Mouse (Mus musculus): ENCODE measurements at regions not wholly inside any gene's neighbourhood (a gene's known extent, or its start where the extent isn't known, plus 50 kb on each side); places are given as distances from the start of the nearest gene placed in this dataset.

DNA sequence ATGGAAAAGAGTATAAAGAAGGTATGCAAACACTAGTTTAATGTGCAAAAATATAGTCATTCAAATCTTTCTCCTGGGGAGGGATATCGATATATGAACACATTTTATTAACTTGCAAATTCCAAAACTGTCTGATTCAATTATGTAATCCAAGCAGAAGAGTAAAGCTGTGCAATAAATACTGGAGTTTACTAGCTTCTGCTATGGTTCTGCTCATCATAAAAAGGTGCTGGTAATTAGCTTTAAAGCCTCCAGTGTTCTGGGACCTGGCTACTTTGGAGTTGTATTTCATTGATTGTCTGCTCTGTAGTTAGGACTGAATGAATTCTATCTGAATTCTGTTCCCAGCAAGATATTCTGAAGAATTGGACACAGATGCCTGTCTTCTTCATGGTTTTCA is 602.7 kb upstream of the Akr1e1 start:
- 18% methylated on average over 1 of the region's 1 CpGs for WGBS
- H3K4me3 ChIP-seq (replicated peaks; ENCODE audit: low read length): no peak overlapping the region
- TF ChIP-seq POLR2A (IDR thresholded peaks at IDR 0.05; ENCODE audit: borderline replicate concordance, extremely low read depth, insufficient read depth, insufficient read length): no peak
- H3K27me3 ChIP-seq (ENCODE audit: control insufficient read depth, insufficient read depth, low read length): no peaks in the 10 kb centered on the region
- H3K27ac ChIP-seq (replicated peaks; ENCODE audit: low read depth, low read length): no peak overlapping the region
- no peak overlapping the region for H3K4me2 ChIP-seq (replicated peaks; ENCODE audit: low read depth, low read length, severe bottlenecking)
- H3K9me3 ChIP-seq (ENCODE audit: control insufficient read depth, low read length): no peaks in the 10 kb centered on the region
- no peak overlapping the region for H3K9ac ChIP-seq (ENCODE audit: low read depth, low read length, severe bottlenecking)
- DNase-seq (ENCODE audit: low spot score): peak; percentile 35
- H3K36me3 ChIP-seq (ENCODE audit: control insufficient read depth, insufficient read depth, low read length): no peaks in the 10 kb centered on the region
- H3K4me1 ChIP-seq (ENCODE audit: control insufficient read depth, insufficient read depth, low read length): no peaks in the 10 kb centered on the region
- peak; percentile 82 for ATAC-seq (ENCODE audit: low FRiP score, low read depth)

DNA sequence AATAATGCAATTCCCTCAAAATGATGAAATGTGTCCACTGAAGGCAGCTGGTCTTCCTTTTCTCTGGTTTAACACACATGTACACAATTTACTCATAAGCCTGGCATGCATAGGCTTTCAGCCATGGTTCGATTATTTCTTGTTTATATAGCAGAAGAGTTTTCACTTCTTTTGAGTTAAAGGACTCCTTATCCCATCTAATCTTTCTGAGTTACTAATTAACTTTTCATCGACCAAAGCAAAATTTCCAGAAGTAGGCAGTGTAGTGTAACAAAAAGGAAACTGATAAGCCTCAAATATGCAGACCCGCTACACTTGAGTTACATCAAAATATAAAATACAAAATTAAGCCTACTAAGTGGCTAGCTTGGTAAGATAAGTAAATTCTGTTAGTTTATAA is 620.5 kb upstream of the Akr1e1 start:
- H3K27ac ChIP-seq (replicated peaks; ENCODE audit: low read depth, low read length): no peak overlapping the region
- no peak for TF ChIP-seq POLR2A (IDR thresholded peaks at IDR 0.05; ENCODE audit: borderline replicate concordance, extremely low read depth, insufficient read depth, insufficient read length)
- H3K4me3 ChIP-seq (replicated peaks; ENCODE audit: low read length): no peak overlapping the region
- WGBS: 85% methylated on average over 3 of the region's 3 CpGs
- no peaks in the 10 kb centered on the region for H3K9me3 ChIP-seq (ENCODE audit: control insufficient read depth, low read length)
- no peak overlapping the region for H3K4me2 ChIP-seq (replicated peaks; ENCODE audit: low read depth, low read length, severe bottlenecking)
- ATAC-seq (ENCODE audit: low FRiP score, low read depth) (no peak), DNase-seq (ENCODE audit: low spot score) (no peak)
- no peak overlapping the region for H3K9ac ChIP-seq (ENCODE audit: low read depth, low read length, severe bottlenecking)
- H3K36me3 ChIP-seq (ENCODE audit: control insufficient read depth, insufficient read depth, low read length): no peaks in the 10 kb centered on the region
- no peaks in the 10 kb centered on the region for H3K27me3 ChIP-seq (ENCODE audit: control insufficient read depth, insufficient read depth, low read length)
- no peaks in the 10 kb centered on the region for H3K4me1 ChIP-seq (ENCODE audit: control insufficient read depth, insufficient read depth, low read length)

- Histone ChIP-seq H3K4me1 (ENCODE audit: control insufficient read depth, insufficient read depth, low read length) (no peaks in the 10 kb centered on the region), H3K27me3 (ENCODE audit: control insufficient read depth, insufficient read depth, low read length) (no peaks in the 10 kb centered on the region), H3K27ac (replicated peaks; ENCODE audit: low read depth, low read length) (no peak overlapping the region), H3K36me3 (ENCODE audit: control insufficient read depth, insufficient read depth, low read length) (no peaks in the 10 kb centered on the region), H3K9me3 (ENCODE audit: control insufficient read depth, low read length) (no peaks in the 10 kb centered on the region), H3K4me2 (replicated peaks; ENCODE audit: low read depth, low read length, severe bottlenecking) (no peak overlapping the region), H3K4me3 (replicated peaks; ENCODE audit: low read length) (no peak overlapping the region), H3K9ac (ENCODE audit: low read depth, low read length, severe bottlenecking) (no peak overlapping the region)
- TF ChIP-seq POLR2A (IDR thresholded peaks at IDR 0.05; ENCODE audit: borderline replicate concordance, extremely low read depth, insufficient read depth, insufficient read length): no peak
- DNase-seq (ENCODE audit: low spot score) (no peak), ATAC-seq (ENCODE audit: low FRiP score, low read depth) (no peak)
- 66% methylated on average over 3 of the region's 3 CpGs for WGBS
Measured at GRCm38 (mm10) chr13:5234232-5234631, 625.3 kb upstream of the Akr1e1 start.

DNA sequence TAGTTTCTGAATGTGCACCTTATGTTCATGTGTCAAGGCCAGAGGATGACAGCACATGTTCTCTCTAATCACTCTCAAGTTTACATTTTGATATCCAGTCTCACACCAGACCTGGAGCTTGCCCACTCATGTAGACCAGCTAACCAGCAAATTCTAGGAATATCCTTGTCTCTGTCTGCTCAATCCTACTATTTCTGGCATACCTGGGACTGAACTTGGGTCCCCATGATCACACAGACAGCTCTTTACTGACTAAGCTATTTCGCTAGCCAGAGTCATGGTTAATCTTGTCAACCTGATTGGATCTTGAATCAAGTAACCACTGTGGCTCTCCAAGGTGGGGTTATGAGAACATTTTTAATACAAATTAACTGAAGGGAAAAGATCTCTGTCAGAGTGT is 625.9 kb upstream of the Klf6 start:
- no peak overlapping the region for H3K4me3 ChIP-seq (replicated peaks; ENCODE audit: low read length)
- ATAC-seq (ENCODE audit: low FRiP score, low read depth) (no peak), DNase-seq (ENCODE audit: low spot score) (no peak)
- no peak overlapping the region for H3K27ac ChIP-seq (replicated peaks; ENCODE audit: low read depth, low read length)
- no peak for TF ChIP-seq POLR2A (IDR thresholded peaks at IDR 0.05; ENCODE audit: borderline replicate concordance, extremely low read depth, insufficient read depth, insufficient read length)
- no peaks in the 10 kb centered on the region for H3K27me3 ChIP-seq (ENCODE audit: control insufficient read depth, insufficient read depth, low read length)
- 91% methylated on average over 1 of the region's 1 CpGs for WGBS
- H3K36me3 ChIP-seq (ENCODE audit: control insufficient read depth, insufficient read depth, low read length): no peaks in the 10 kb centered on the region
- H3K4me2 ChIP-seq (replicated peaks; ENCODE audit: low read depth, low read length, severe bottlenecking): no peak overlapping the region
- no peaks in the 10 kb centered on the region for H3K9me3 ChIP-seq (ENCODE audit: control insufficient read depth, low read length)
- no peaks in the 10 kb centered on the region for H3K4me1 ChIP-seq (ENCODE audit: control insufficient read depth, insufficient read depth, low read length)
- no peak overlapping the region for H3K9ac ChIP-seq (ENCODE audit: low read depth, low read length, severe bottlenecking)

DNA sequence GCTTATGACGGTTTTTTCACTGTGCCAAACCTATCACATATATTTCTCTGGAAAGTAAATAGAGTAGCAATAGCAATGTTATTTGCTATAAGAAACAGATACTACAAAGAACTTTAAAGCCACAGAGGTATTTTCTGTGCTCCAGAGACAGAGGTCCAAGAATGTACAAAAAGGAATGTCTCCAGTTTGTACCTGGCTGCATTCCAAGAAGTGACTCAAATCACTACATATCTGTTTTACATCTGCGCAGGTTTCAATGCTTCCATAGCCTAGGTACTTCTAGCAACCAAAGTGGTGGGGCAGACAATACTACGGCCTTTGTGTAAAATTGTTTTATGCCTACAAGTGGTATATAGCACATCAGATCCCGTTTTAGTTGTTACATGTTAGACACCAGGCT is 620.7 kb upstream of the Klf6 start:
- H3K4me2 ChIP-seq (replicated peaks; ENCODE audit: low read depth, low read length, severe bottlenecking): no peak overlapping the region
- H3K4me3 ChIP-seq (replicated peaks; ENCODE audit: low read length): no peak overlapping the region
- no peak for TF ChIP-seq POLR2A (IDR thresholded peaks at IDR 0.05; ENCODE audit: borderline replicate concordance, extremely low read depth, insufficient read depth, insufficient read length)
- no peak overlapping the region for H3K27ac ChIP-seq (replicated peaks; ENCODE audit: low read depth, low read length)
- 46% methylated on average over 4 of the region's 4 CpGs for WGBS
- DNase-seq (ENCODE audit: low spot score) (peak; percentile 71), ATAC-seq (ENCODE audit: low FRiP score, low read depth) (no peak; the same call in 1 of the 2 replicates)
- H3K9me3 ChIP-seq (ENCODE audit: control insufficient read depth, low read length): no peaks in the 10 kb centered on the region
- H3K36me3 ChIP-seq (ENCODE audit: control insufficient read depth, insufficient read depth, low read length): no peaks in the 10 kb centered on the region
- no peak overlapping the region for H3K9ac ChIP-seq (ENCODE audit: low read depth, low read length, severe bottlenecking)
- H3K27me3 ChIP-seq (ENCODE audit: control insufficient read depth, insufficient read depth, low read length): no peaks in the 10 kb centered on the region
- no peaks in the 10 kb centered on the region for H3K4me1 ChIP-seq (ENCODE audit: control insufficient read depth, insufficient read depth, low read length)

DNA sequence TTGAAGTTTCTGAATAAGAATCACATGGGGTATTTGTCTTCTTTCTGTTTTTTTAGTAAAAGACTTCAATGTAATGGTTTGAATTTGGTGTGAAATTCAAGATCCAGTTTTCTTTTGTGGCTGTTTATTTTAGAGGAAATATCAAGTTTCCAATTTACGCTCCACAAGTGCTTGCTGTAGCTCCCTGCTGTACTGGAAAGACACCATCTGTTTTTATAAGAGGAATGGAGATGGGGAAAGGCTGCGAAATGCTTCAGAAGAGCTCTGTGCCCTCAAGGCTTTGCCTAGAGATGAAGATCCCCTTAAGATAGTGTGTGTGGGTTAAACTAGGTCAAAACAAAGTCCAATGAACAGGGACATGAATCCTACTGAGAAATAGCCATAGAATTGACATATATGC is 618.5 kb upstream of the Klf6 start:
- Histone ChIP-seq H3K27me3 (ENCODE audit: control insufficient read depth, insufficient read depth, low read length) (no peaks in the 10 kb centered on the region), H3K27ac (replicated peaks; ENCODE audit: low read depth, low read length) (no peak overlapping the region), H3K9ac (ENCODE audit: low read depth, low read length, severe bottlenecking) (no peak overlapping the region), H3K36me3 (ENCODE audit: control insufficient read depth, insufficient read depth, low read length) (no peaks in the 10 kb centered on the region), H3K4me2 (replicated peaks; ENCODE audit: low read depth, low read length, severe bottlenecking) (no peak overlapping the region), H3K4me3 (replicated peaks; ENCODE audit: low read length) (no peak overlapping the region), H3K4me1 (ENCODE audit: control insufficient read depth, insufficient read depth, low read length) (no peaks in the 10 kb centered on the region), H3K9me3 (ENCODE audit: control insufficient read depth, low read length) (no peaks in the 10 kb centered on the region)
- TF ChIP-seq POLR2A (IDR thresholded peaks at IDR 0.05; ENCODE audit: borderline replicate concordance, extremely low read depth, insufficient read depth, insufficient read length): no peak
- whole genome bisulfite sequencing: 34% methylated on average over 2 of the region's 2 CpGs
- no peak for DNase-seq (ENCODE audit: low spot score)
- ATAC-seq (ENCODE audit: low FRiP score, low read depth): no peak

Measured in limb, embryonic 14.5 days (tissue).